In the genomic region with DNA sequence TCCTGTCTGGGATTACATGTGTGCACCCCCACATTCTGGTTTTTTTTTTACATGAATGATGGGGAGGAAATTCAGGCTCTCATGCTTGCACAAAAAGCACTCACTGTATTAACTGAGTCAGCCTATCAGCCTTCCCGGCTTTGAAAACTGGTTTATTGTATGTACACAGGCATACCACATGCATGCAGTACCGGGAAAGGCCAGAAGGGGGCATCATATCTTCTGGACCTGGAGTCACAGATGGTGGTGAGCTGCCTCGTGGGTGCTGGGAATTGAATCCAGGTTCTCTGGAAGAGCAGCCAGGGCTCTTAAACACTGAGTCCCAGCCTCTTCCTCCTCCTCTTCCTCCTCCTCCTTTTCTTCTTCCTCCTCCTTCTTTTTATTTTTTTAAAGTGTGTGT, we compare ENCODE assay signal across 7 mouse cellular contexts. TPM values are rescaled to one million over a fixed set of nuclear protein-coding genes. Genes with fewer than 3 reads are reported as not detected.
A peak's percentile ranks its signal among the peaks of the same experiment; 100 is the strongest.
DNase-seq lines count a peak whose midpoint lies in the region; ATAC-seq and TF ChIP-seq lines count a peak whose summit lies in the region.

No protein-coding gene starts in this region.

- no peak overlapping the region for H3K9ac ChIP-seq in ES-Bruce4 (ENCODE audit: low read depth, poor library complexity, severe bottlenecking)
- no peak overlapping the region for H3K9ac ChIP-seq in liver, postnatal 0 days (replicated peaks)

- H3K4me3 ChIP-seq in layer of hippocampus, adult 2 months = no peak overlapping the region
- H3K4me3 ChIP-seq in ES-Bruce4 (ENCODE audit: low read depth, low read length) = no peak overlapping the region
- no peak overlapping the region for H3K4me3 ChIP-seq in liver, postnatal 0 days (ENCODE audit: low read depth, low read length)

- TF ChIP-seq EP300 in ES-Bruce4 (IDR thresholded peaks at IDR 0.05; ENCODE audit: insufficient read depth, low read depth, low read length) = no peak
- TF ChIP-seq EP300 in liver, postnatal 0 days (IDR thresholded peaks at IDR 0.05; ENCODE audit: low read depth) = no peak

- WGBS in liver, postnatal 0 days (ENCODE audit: insufficient replicate concordance) = 61% methylated on average over 3 of the region's 3 CpGs

- H3K9me3 ChIP-seq in ES-Bruce4 (replicated peaks; ENCODE audit: control insufficient read depth, insufficient read depth, low read length, poor library complexity, severe bottlenecking) = no peaks in the 10 kb centered on the region
- H3K9me3 ChIP-seq in liver, postnatal 0 days (ENCODE audit: low read length) = no peaks in the 10 kb centered on the region

- H3K4me2 ChIP-seq in liver, postnatal 0 days (ENCODE audit: low read depth, low read length) = no peak overlapping the region

- TF ChIP-seq CTCF in layer of hippocampus, adult 2 months (conservative IDR thresholded peaks at IDR 0.05) = peak; percentile 66
- TF ChIP-seq CTCF in ES-Bruce4 (IDR thresholded peaks at IDR 0.05; ENCODE audit: low read depth, low read length) = peak; percentile 54
- TF ChIP-seq CTCF in liver, postnatal 0 days (IDR thresholded peaks at IDR 0.05; ENCODE audit: low read depth) = peak; percentile 72

- H3K27ac ChIP-seq in layer of hippocampus, adult 2 months = no peak overlapping the region
- H3K27ac ChIP-seq in ES-Bruce4 (ENCODE audit: insufficient read depth, low read length) = no peak overlapping the region
- H3K27ac ChIP-seq in liver, postnatal 0 days (ENCODE audit: low read depth) = no peak overlapping the region

- no peaks in the 10 kb centered on the region for H3K27me3 ChIP-seq in ES-Bruce4 (ENCODE audit: control insufficient read depth, insufficient read depth, low read length, poor library complexity, severe bottlenecking)
- H3K27me3 ChIP-seq in liver, postnatal 0 days (ENCODE audit: insufficient read depth, low read length) = 0 out of 2 replicates have a peak, but pooled peaks cover 2% of the 10 kb centered on the region

- H3K36me3 ChIP-seq in ES-Bruce4 (ENCODE audit: control insufficient read depth, insufficient read depth, low read length, poor library complexity, severe bottlenecking) = no peaks in the 10 kb centered on the region
- no peaks in the 10 kb centered on the region for H3K36me3 ChIP-seq in liver, postnatal 0 days (replicated peaks; ENCODE audit: insufficient read depth, low read length)

- H3K4me1 ChIP-seq in ES-Bruce4 (ENCODE audit: control insufficient read depth, insufficient read depth, low read length) = peaks cover 2% of the 10 kb centered on the region
- H3K4me1 ChIP-seq in liver, postnatal 0 days (ENCODE audit: insufficient read depth) = peaks cover 20% of the 10 kb centered on the region

- no peak for TF ChIP-seq POLR2A in ES-Bruce4 (IDR thresholded peaks at IDR 0.05; ENCODE audit: insufficient read depth, low read length)

- no peak for DNase-seq in layer of hippocampus, adult 2 months (ENCODE audit: low spot score in 2 of 2)
- no peak for DNase-seq in layer of hippocampus, adult 11-12 months (ENCODE audit: low spot score)
- peak; percentile 60 to 64 for DNase-seq in B cell, adult 2 months
- DNase-seq in liver, postnatal 0 days = peak; percentile 61
- no peak for DNase-seq in ovary, postnatal 10 days (ENCODE audit: low spot score)
- no peak for DNase-seq in urinary bladder, adult 18-20 months (ENCODE audit: low spot score in 2 of 2)

- no peak for ATAC-seq in liver, postnatal 0 days

RNA-seq across cellular contexts. Expression of a gene that starts 53.9 kb away (rescaled TPM):
- total RNA-seq in layer of hippocampus, adult 2 months (2021) = 10 to 100 TPM; 53.1 to 56.2 TPM
- 52.6 and 53.3 TPM in 2 replicates for polyA plus RNA-seq in ES-Bruce4 (2011; ENCODE audit: insufficient read depth, insufficient read length, low read depth, missing spikeins)
- 46.9 and 52.9 TPM in 2 replicates for polyA plus RNA-seq in liver, postnatal 0 days (2015; fragmentation: Nextera tagmentation; extraction: Ambion mirVana)

Comparison
In these comparisons a context has a peak if more than half of its experiments do, and no peak if none do; other contexts are left out.
1. DNase-seq: peak in B cell, adult 2 months (2 of 2) and liver, postnatal 0 days (single experiment); none in layer of hippocampus, adult 2 months (0 of 2), layer of hippocampus, adult 11-12 months (single experiment), ovary, postnatal 10 days (single experiment) and urinary bladder, adult 18-20 months (0 of 2).
2. Peak in every context shown above with its lines, with median percentiles within 50 percentile points of each other: CTCF ChIP-seq.